Mouse (Mus musculus): Measurements from ENCODE around the gene Tex33.

GRCm38 (mm10) chr15:78406293-78406934 is 10.7 kb upstream of the Tex33 start, which contains the start of gene Mpst:
- TF ChIP-seq POLR2A (IDR thresholded peaks at IDR 0.05; ENCODE audit: borderline replicate concordance, insufficient read depth, low read length) (peak; percentile 49; the same call in 1 of the 2 replicates), CTCF (IDR thresholded peaks at IDR 0.05; ENCODE audit: borderline replicate concordance, insufficient read depth, low read depth, low read length) (no peak)

Measured in cerebellum, adult 2 months (tissue).